Mouse (Mus musculus) hindbrain, embryonic 13.5 days (tissue): ENCODE measurements around the gene Myo1g. TPM values are rescaled to one million over a fixed set of nuclear protein-coding genes. Genes with fewer than 3 reads are reported as not detected.
A peak's percentile ranks its signal among the peaks of the same experiment; 100 is the strongest.

Source experiments
- ATAC-seq: fragments of 200-750 bp; cut with Nextera tagmentation; 2 replicates; pipeline ENCODE4 v1.8.0; 2017; ENCODE audit warnings: moderate TSS enrichment; ENCODE audit not compliant: low FRiP score
- H3K27ac ChIP-seq: fragments of 300-500 bp; sonication (generic); 2 replicates; pipeline ENCODE4 v1.5.1; 2015; ENCODE audit warnings: inconsistent platforms, mild to moderate bottlenecking, moderate library complexity
- H3K27me3 ChIP-seq: fragments of 300-500 bp; sonication (generic); 2 replicates; pipeline ENCODE4 v1.6.1; 2015; ENCODE audit warnings: mild to moderate bottlenecking, inconsistent platforms
- H3K36me3 ChIP-seq: fragments of 300-500 bp; sonication (generic); 2 replicates; pipeline ENCODE4 v1.6.1; 2015; ENCODE audit warnings: mild to moderate bottlenecking, inconsistent platforms
- H3K4me1 ChIP-seq: fragments of 300-500 bp; sonication (generic); replicated peaks from 2 replicates; pipeline ENCODE4 v1.6.1; 2015; ENCODE audit warnings: inconsistent platforms
- H3K4me2 ChIP-seq: fragments of 300-500 bp; sonication (generic); 2 replicates; pipeline ENCODE4 v1.6.1; 2015; ENCODE audit warnings: inconsistent platforms, mild to moderate bottlenecking, moderate library complexity
- H3K4me3 ChIP-seq: fragments of 300-500 bp; sonication (generic); 2 replicates; pipeline ENCODE4 v1.5.1; 2015; ENCODE audit warnings: mild to moderate bottlenecking, inconsistent platforms
- H3K9ac ChIP-seq: fragments of 300-500 bp; sonication (generic); 2 replicates; pipeline ENCODE4 v1.6.1; 2015; ENCODE audit warnings: mild to moderate bottlenecking, inconsistent platforms
- H3K9me3 ChIP-seq: fragments of 300-500 bp; sonication (generic); 2 replicates; pipeline ENCODE4 v1.6.1; 2016; ENCODE audit warnings: inconsistent platforms
- WGBS: fragments of 180-500 bp; shearing (Covaris S2); methylation state at CpG from one replicate; pipeline ENCODE4 v1.1.7; 2015; 5-methylcytosine and 5-hydroxymethylcytosine counted together
- polyA plus RNA-seq: library from polyadenylated mRNA; unstranded; fragments of >200 nt; fragmentation: Nextera tagmentation; extraction: Ambion mirVana; gene quantifications from 2 replicates; pipeline ENCODE4 v1.2.1, GENCODE M21; 2015

The Myo1g gene
- polyA plus RNA-seq, 1 experiment from 2014 or later = 0.42 TPM

DNA sequence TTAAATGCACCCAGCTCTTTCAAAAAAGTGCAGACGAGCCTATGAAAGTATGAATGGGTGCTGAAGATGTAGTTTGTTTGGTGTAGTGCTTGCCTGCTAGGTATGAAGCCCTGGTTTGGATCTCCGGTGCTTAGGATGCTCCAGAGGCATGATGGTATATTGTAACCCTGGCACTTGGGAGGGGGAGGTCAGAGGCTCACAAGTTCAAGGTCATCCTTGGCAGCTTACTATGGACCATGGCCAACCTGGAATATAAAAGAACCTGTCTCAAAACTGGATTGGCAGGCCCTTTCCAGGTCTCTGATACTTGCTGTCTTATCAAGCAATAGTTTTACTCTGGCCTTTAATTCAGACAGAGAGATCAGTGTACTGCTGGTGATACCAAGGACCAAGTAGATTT, 29.0 kb upstream of the Myo1g start:
- Histone ChIP-seq H3K4me1 (peaks cover 27% of the 10 kb centered on the region), H3K27ac (no peak overlapping the region), H3K36me3 (peaks cover 3% of the 10 kb centered on the region; the same call in 1 of the 2 replicates), H3K4me2 (no peak overlapping the region), H3K4me3 (no peak overlapping the region), H3K27me3 (no peaks in the 10 kb centered on the region), H3K9ac (no peak overlapping the region), H3K9me3 (no peaks in the 10 kb centered on the region)
- ATAC-seq = no peak
- WGBS = 94% methylated on average over 2 of the region's 2 CpGs

DNA sequence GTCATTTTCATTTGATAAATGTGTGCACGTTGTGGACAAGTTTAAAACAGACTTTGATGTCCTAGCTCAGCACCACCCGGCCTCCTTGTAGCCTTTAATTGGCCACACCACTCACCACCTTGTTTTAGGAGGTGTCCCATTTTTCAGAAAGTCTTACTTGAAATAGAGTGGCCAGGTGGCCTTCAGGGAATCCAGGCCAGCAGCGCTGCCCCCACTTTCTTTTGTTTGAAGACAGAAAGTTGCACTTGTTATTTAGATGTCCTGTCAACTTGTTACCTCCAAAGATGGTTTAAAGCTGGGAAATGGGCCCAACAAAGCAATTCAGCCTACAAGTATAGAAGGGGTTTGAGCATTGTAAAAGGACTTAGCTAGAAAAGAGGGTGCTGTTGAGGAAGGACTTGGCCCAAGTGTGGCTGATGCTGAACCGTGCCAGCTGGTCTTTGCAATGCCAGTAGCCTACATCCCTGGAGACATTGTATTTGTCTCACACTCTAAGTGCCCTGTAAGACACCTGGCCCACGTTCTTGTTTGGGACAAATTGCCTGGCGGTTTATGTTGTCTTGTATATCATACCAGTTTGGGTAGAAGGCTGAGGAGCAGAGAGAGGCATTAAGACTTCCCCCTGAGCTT, 27.0 kb upstream of the Myo1g start:
- Histone ChIP-seq H3K36me3 (no peaks in the 10 kb centered on the region), H3K4me1 (peaks cover 27% of the 10 kb centered on the region), H3K4me3 (peak overlapping the region; percentile 89), H3K9me3 (no peaks in the 10 kb centered on the region), H3K4me2 (peak overlapping the region; percentile 82), H3K27me3 (no peaks in the 10 kb centered on the region), H3K9ac (peak overlapping the region; percentile 94), H3K27ac (peak overlapping the region; percentile 97)
- 33% methylated on average over 6 of the region's 6 CpGs for WGBS
- ATAC-seq = no peak

DNA sequence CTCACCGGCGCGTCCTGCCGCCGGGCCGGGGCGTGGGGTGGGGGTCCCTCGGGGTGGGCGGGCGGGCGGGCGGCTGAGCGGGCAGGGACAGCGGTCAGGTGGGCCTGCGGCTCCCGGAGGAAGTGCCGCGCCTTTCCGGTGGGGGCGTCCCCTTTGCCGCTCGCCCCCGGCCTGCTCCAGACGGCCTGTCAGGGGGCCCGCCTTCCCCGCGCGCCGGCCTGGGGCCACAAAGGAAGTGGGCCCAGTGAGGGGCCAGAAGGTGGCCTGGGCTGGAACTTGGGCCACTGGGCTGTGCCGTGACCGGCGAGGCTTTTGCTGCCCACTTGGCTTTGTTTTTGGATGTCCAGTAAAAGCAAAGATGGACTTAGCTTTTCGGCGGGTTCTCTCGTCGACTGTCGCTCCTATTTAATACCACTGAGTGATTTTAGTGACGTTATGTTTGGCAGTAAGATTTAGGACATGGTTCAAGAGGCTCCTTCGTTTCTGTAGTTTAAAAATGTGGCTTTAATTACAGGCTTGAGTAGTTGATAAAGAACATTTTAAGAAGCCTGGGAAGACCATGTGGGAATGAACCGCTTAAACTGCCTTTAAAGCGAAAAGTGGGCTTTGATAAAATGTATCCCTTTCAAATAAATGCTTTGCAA, 26.4 kb upstream of the Myo1g start:
- no peaks in the 10 kb centered on the region for H3K27me3 ChIP-seq
- H3K9me3 ChIP-seq = no peaks in the 10 kb centered on the region
- WGBS = 2% methylated on average over 30 of the region's 41 CpGs
- H3K27ac ChIP-seq = peak overlapping the region; percentile 97
- peaks cover 27% of the 10 kb centered on the region for H3K4me1 ChIP-seq
- H3K4me3 ChIP-seq = peak overlapping the region; percentile 89
- peak overlapping the region; percentile 82 for H3K4me2 ChIP-seq
- peak; percentile 62 for ATAC-seq
- H3K36me3 ChIP-seq = no peaks in the 10 kb centered on the region
- peak overlapping the region; percentile 94 for H3K9ac ChIP-seq

DNA sequence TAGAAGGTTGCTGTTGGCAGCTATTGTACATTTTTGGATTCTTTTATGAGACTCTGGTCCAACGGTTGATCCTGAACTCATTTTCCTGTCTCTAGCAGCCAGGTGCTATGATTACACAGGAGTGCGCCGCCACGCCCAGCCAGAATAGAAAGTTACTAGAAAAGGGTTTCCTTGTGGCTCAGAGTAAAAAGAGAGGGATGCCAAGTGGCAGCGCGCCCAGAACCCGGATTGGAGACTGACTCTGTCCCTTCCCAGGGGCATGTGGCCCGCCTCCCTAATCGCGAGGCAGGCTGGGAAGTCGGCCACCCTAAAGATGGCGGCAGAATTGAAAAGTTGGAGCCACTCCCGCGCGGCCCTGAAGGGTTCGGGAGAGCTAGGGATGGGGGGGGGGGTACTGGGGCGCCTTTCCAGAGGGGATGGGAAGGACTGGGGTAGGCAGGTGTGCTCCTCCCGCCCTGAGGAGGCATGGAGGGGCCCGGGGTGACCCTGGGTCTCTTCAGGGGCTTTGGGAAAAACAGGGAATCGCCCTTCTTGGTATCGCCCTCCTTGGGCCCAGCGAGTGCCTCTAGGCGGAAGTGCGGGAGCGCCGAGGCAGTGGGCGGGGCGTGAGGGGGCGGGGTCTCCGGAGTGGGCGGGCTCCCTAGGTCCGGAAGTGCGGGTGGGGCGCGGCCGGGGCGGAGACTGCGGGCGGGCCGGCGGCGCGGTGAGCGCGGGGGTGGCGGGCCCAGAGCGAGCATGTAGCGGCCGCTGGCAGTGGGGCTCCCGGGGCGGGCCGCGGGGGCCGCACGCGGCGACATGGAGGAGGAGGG, 25.6 kb upstream of the Myo1g start, which contains the start of gene Ccm2:
Gene Ccm2, plus strand, starts transcription at position 683 of the 809 bp plus-strand sequence.
- Histone ChIP-seq H3K27ac (peak within 1 kb of the TSS; percentile 97), H3K4me2 (peak within 1 kb of the TSS; percentile 82), H3K9ac (peak within 1 kb of the TSS; percentile 94), H3K4me3 (peak within 1 kb of the TSS; percentile 89), H3K27me3 (no peaks in the 10 kb centered on the region), H3K36me3 (no peaks in the 10 kb centered on the region), H3K4me1 (peaks cover 27% of the 10 kb centered on the region), H3K9me3 (no peaks in the 10 kb centered on the region)
- ATAC-seq = peak; percentile 97
- WGBS = under 1% methylated on average over 44 of the region's 57 CpGs

DNA sequence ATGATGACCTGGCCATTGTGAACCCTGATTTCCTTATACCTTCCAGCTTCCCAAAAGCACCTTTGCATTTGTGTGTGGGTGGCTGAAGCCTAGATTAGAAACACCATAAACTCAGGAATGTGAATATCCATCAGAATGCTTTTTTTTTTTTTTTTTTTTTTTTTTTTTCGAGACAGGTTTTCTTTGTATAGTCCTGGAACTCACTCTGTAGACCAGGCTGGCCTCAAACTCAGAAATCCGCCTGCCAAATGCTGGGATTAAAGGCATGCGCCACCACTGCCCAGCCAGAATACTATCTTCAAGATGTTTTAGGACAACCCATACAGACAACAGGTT, 25.1 kb upstream of the Myo1g start:
- H3K27ac ChIP-seq = peak overlapping the region; percentile 97
- H3K9ac ChIP-seq = peak overlapping the region; percentile 94
- no peaks in the 10 kb centered on the region for H3K27me3 ChIP-seq
- peaks cover 27% of the 10 kb centered on the region for H3K4me1 ChIP-seq
- H3K36me3 ChIP-seq = no peaks in the 10 kb centered on the region
- ATAC-seq = peak; percentile 4; the same call in 1 of the 2 replicates
- H3K4me3 ChIP-seq = peak overlapping the region; percentile 89
- peak overlapping the region; percentile 82 for H3K4me2 ChIP-seq
- no peaks in the 10 kb centered on the region for H3K9me3 ChIP-seq
- 26% methylated on average over 3 of the region's 3 CpGs for WGBS

DNA sequence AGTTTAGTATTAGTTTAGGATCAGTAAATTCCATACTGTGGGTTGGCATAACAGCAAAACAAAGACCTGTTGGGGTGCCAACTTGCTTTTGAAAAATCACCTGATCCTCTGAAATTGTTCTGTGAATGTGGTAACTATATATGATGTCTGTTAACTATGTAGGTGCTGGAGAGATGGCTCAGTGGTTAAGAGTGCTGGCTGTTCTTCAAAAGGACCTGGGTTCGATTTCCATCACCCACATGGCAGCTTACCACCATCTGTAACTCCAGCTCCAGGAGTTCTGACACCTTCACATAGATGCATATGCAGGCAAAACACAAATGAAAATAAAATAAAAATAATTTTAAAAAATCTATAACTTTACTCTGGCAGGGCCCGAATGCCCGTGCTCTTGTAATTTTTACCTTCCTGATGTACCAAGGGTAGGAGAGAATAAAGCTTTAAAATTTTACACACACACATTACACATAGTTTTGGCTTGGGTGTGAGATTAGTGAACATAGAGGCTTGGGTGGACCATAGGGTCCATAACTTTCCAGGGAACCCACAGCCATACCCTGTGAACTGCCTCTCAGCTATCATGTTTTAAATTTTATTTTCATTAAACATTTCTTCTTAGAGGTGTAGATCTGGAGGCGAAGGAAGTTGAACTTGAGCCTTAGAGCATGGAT, 24.6 kb upstream of the Myo1g start:
- Histone ChIP-seq H3K27me3 (no peaks in the 10 kb centered on the region), H3K9me3 (no peaks in the 10 kb centered on the region), H3K9ac (no peak overlapping the region), H3K4me3 (no peak overlapping the region), H3K27ac (peak overlapping the region; percentile 97; the same call in 1 of the 2 replicates), H3K4me1 (peaks cover 27% of the 10 kb centered on the region), H3K36me3 (no peaks in the 10 kb centered on the region), H3K4me2 (peak overlapping the region; percentile 82)
- WGBS = 96% methylated on average over 4 of the region's 4 CpGs
- no peak for ATAC-seq

DNA sequence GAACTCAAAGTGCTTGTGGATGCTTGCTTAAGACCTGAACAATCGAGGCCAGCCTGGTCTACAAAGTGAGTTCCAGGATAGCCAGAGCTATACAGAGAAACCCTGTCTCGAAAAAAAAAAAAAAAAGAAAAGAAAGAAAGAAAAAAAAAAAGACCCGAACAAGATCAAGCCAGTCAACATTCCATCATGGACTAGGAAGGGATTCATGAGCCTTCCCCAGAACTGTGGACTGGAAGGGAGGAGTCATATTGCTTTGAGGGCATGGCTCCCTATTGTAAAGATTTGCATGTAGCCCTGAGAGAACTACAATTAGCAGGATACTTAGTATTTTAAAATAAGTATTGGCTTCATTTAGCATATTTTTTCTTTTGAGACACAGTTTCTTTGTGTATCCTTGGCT, 23.9 kb upstream of the Myo1g start:
- Histone ChIP-seq H3K36me3 (no peaks in the 10 kb centered on the region), H3K4me3 (no peak overlapping the region), H3K9ac (no peak overlapping the region), H3K27me3 (no peaks in the 10 kb centered on the region), H3K9me3 (no peaks in the 10 kb centered on the region), H3K27ac (no peak overlapping the region), H3K4me1 (peaks cover 22% of the 10 kb centered on the region), H3K4me2 (no peak overlapping the region)
- WGBS = 73% methylated on average over 3 of the region's 3 CpGs
- no peak for ATAC-seq

DNA sequence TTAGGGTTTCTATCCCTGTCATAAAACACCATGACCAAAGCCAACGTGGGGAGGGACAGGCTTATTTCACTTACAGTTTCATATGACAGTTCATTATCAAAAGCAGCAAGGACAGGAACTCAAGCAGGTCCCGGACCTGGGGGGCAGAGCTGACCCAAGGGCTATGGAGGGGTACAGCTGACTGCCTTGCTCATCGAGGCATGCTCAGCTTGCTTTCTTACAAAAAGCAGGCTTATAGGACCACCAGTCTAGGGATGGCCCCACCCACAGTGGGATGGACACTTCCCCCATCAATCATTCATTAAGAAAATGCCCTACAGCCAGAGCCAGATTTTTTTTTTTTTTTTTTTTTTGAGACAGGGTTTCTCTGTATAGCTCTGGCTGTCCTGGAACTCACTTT, 10.0 kb upstream of the Myo1g start:
- no peaks in the 10 kb centered on the region for H3K27me3 ChIP-seq
- H3K4me1 ChIP-seq = peaks cover 20% of the 10 kb centered on the region
- H3K4me2 ChIP-seq = no peak overlapping the region
- H3K36me3 ChIP-seq = peaks cover 9% of the 10 kb centered on the region
- H3K9ac ChIP-seq = no peak overlapping the region
- no peak overlapping the region for H3K27ac ChIP-seq
- no peak for ATAC-seq
- no peaks in the 10 kb centered on the region for H3K9me3 ChIP-seq
- no peak overlapping the region for H3K4me3 ChIP-seq
- WGBS = 91% methylated on average over 3 of the region's 3 CpGs

DNA sequence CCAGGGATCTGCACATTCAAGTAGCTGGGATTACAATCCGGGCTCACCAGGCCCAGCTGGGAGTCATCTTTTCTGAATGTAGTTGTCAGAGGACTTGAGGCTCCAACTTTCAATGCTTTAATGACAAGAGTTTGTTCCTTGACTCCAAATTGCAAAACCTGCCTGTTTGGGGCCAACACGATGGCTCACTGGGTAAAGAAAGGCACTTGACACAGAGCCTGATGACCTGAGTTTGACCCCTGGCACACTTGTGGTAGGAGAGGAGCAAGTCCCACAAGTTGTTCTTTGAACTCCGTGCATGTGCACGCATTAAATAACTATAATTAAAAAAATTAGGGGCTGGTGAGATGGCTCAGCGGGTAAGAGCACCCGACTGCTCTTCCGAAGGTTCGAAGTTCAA, 9.2 kb upstream of the Myo1g start:
- H3K9ac ChIP-seq = no peak overlapping the region
- H3K4me2 ChIP-seq = no peak overlapping the region
- no peaks in the 10 kb centered on the region for H3K27me3 ChIP-seq
- no peak overlapping the region for H3K4me3 ChIP-seq
- peaks cover 20% of the 10 kb centered on the region for H3K4me1 ChIP-seq
- no peaks in the 10 kb centered on the region for H3K9me3 ChIP-seq
- H3K27ac ChIP-seq = no peak overlapping the region
- whole genome bisulfite sequencing = 95% methylated on average over 8 of the region's 8 CpGs
- no peak for ATAC-seq
- H3K36me3 ChIP-seq = peaks cover 17% of the 10 kb centered on the region

DNA sequence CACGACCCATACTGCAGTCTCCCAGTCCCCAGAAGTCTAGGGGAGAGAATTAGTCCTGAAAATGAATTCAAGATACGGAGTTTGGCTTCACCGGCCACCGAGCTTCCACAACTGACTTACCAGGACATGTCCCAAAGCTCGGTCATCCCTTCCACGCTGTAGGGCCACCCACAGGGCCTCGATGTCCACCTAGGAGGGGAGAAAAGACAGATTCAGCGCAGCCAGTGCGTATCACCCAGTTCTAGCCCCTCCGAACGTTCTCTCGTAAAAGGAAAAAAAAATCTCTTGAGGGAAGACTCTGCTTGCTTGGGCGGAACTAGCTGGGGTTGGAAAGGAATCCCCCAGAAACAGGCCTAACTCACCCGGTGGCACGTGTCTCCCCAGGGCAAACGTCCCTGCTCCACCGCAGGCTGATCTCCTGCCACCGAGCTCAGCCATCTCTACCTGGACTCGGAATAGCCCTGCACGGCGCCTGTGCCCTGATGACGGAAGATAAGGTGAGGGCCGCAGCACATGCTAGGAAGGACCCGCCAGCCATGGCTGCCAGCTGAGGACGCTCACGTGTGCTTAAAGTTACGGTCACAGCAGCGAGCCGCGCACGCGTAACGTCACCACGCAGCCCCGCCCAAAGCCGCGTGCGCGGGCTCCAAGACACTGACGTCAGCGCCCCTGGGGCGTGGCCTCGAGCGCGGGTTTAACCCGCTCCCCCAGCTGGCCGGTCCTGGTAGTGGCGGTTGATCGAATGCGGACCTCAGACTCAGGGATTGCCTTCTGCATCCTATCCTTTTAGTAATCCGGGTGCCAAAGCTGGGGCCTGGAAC, 7.6 kb upstream of the Myo1g start:
- under 1% methylated on average over 51 of the region's 51 CpGs for WGBS
- Histone ChIP-seq H3K4me2 (peak overlapping the region; percentile 89), H3K4me3 (peak overlapping the region; percentile 61), H3K27me3 (no peaks in the 10 kb centered on the region), H3K27ac (peak overlapping the region; percentile 87), H3K9me3 (no peaks in the 10 kb centered on the region), H3K9ac (peak overlapping the region; percentile 84), H3K36me3 (peaks cover 31% of the 10 kb centered on the region), H3K4me1 (peaks cover 20% of the 10 kb centered on the region)
- peak; percentile 96 for ATAC-seq

DNA sequence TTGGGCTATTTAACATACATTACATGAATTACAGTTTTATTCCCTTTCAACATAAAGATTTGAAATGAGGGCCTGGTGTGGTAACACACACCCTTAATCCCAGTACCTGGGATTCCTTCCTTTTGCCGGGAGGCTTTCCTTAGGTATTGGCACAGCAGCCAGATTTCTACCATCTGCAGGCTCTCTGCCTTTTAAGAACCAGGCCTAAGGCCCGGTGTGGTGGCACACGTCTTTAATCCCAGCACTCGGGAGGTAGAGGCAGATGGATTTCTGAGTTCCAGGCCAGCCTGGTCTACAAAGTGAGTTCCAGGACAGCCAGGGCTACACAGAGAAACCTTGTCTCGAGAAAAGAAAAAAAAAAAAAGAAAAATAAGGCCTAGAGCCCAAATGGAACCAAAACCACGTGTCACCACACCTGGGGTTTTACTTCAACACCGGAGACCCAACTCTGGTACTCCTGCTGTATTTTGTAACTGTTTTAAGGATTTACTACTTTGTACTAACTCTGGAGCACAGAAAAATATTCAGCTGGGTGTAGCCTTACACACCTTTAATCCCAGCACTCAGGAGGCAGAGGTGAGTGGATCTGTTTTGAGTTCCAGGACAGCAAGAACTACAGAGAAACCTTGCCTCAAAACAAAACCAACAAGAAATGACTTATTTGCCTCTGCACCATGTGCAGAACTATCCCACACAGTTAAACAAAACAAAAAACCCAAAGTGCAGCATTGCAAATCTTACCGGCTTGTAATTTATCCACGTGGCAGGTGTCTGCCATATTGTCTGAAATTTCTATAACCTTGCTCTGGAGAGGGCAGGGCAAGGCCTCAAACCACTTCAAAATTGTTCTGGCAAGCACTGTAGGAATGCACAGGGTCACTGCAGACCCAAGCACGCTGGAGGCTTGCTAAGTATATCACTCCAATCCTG, 6.8 kb upstream of the Myo1g start:
- H3K27ac ChIP-seq = peak overlapping the region; percentile 87
- no peaks in the 10 kb centered on the region for H3K27me3 ChIP-seq
- ATAC-seq = peak; percentile 26
- H3K4me1 ChIP-seq = peaks cover 20% of the 10 kb centered on the region
- WGBS = 26% methylated on average over 10 of the region's 10 CpGs
- H3K4me3 ChIP-seq = peak overlapping the region; percentile 61
- H3K4me2 ChIP-seq = peak overlapping the region; percentile 89
- H3K9ac ChIP-seq = peak overlapping the region; percentile 84
- H3K9me3 ChIP-seq = no peaks in the 10 kb centered on the region
- peaks cover 32% of the 10 kb centered on the region for H3K36me3 ChIP-seq
